Comparison of ENCODE assay signal across 41 mouse cellular contexts in the genomic region with DNA sequence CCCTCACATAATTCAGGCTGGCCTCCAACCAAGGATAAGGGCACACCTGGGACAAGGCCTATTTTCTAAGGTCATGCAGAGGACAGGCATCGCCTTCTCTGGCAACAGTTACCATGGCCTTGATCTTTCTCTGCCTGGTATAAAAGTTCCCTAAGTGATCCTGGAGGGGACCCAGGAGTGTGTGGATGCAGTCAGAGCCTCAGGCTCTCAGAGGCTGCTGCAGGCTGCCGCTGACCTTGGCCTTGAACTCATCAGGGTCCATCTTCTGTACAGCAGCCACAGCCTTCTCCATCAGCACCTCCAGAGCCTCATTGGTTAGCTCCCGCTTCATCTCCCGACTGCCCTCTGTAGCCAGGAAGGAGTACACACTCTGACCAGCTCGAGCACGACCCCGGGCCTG. TPM values are rescaled to one million over a fixed set of nuclear protein-coding genes. Genes with fewer than 3 reads are reported as not detected.
"Had no signal": no experiment of that assay in that cellular context is flagged by ENCODE, and none has a peak within 500 bp of the region (broad histone marks: within the 10 kb centered on the region; RNA-seq: fewer than 3 reads in every experiment).

No protein-coding gene starts in this region.

- H3K9me3 ChIP-seq: heart, embryonic 13.5 days; heart, embryonic 15.5 days; hindbrain, embryonic 12.5 days; hindbrain, embryonic 15.5 days; kidney, embryonic 15.5 days; limb, embryonic 12.5 days; limb, embryonic 15.5 days; liver, embryonic 12.5 days had no signal

- DNase-seq: gastrocnemius, postnatal 14 days; gastrocnemius, postnatal 36 days; heart, adult 18-20 months; heart, postnatal 14 days; heart, postnatal 36 days; kidney, adult 11 months; kidney, adult 2 months; kidney, adult 9 months; kidney, postnatal 14 days; kidney, postnatal 36 days; layer of hippocampus, adult 9-11 months; layer of hippocampus, postnatal 36 days; left cerebral cortex, postnatal 4 days; lung, adult 18-20 months had no signal

- H3K4me2 ChIP-seq: heart, embryonic 11.5 days; heart, embryonic 13.5 days; heart, embryonic 15.5 days; hindbrain, embryonic 12.5 days; hindbrain, embryonic 15.5 days; kidney, embryonic 15.5 days; limb, embryonic 12.5 days; limb, embryonic 15.5 days; liver, embryonic 12.5 days had no signal

- H3K4me3 ChIP-seq: heart, embryonic 13.5 days; heart, embryonic 15.5 days; hindbrain, embryonic 12.5 days; hindbrain, embryonic 15.5 days; kidney, embryonic 15.5 days; limb, embryonic 12.5 days; limb, embryonic 15.5 days; liver, embryonic 12.5 days had no signal

- H3K27ac ChIP-seq: heart, embryonic 13.5 days; heart, embryonic 15.5 days; hindbrain, embryonic 12.5 days; hindbrain, embryonic 15.5 days; hindbrain, postnatal 0 days; kidney, embryonic 15.5 days; kidney, postnatal 0 days; limb, embryonic 12.5 days; limb, embryonic 15.5 days; liver, embryonic 12.5 days; liver, embryonic 14.5 days had no signal

- H3K9ac ChIP-seq: heart, embryonic 13.5 days; heart, embryonic 15.5 days; hindbrain, embryonic 12.5 days; hindbrain, embryonic 15.5 days; kidney, embryonic 15.5 days; limb, embryonic 12.5 days; limb, embryonic 15.5 days; liver, embryonic 12.5 days; liver, embryonic 14.5 days had no signal

- H3K36me3 ChIP-seq: heart, embryonic 13.5 days; heart, embryonic 15.5 days; hindbrain, embryonic 12.5 days; hindbrain, embryonic 15.5 days; kidney, embryonic 15.5 days; limb, embryonic 12.5 days; limb, embryonic 15.5 days; liver, embryonic 12.5 days had no signal

- ATAC-seq: hindbrain, postnatal 0 days; intestine, embryonic 16.5 days; liver, embryonic 12.5 days had no signal

RNA-seq across cellular contexts. Expression of gene Zfp385c, which starts 5.7 kb away (rescaled TPM):
- total RNA-seq: liver, adult 2 months had no signal
- polyA plus RNA-seq: liver, adult 2 months; liver, embryonic 12.5 days; liver, embryonic 14.5 days; liver, embryonic 16.5 days had no signal

RNA-seq across cellular contexts. Expression of gene Hspb9, which starts 15.7 kb away (rescaled TPM):
- total RNA-seq: gastrocnemius, adult 18-20 months; gastrocnemius, adult 8-10 months; gastrocnemius, postnatal 14 days; gastrocnemius, postnatal 36 days; heart, adult 18-20 months; heart, postnatal 14 days; hematopoietic stem cell, adult 5-6 weeks; hindbrain, postnatal 0 days; layer of hippocampus, adult 18-20 months; layer of hippocampus, adult 8-10 months; layer of hippocampus, postnatal 14 days; layer of hippocampus, postnatal 36 days; left cerebral cortex, adult 18-20 months; left cerebral cortex, adult 8-10 months; left cerebral cortex, postnatal 10 days; left cerebral cortex, postnatal 25 days; left cerebral cortex, postnatal 4 days; liver, adult 2 months had no signal
- polyA plus RNA-seq: heart, embryonic 11.5 days; heart, embryonic 15.5 days; heart, postnatal 0 days; intestine, embryonic 16.5 days; kidney, embryonic 15.5 days; large intestine, adult 2 months; limb, embryonic 12.5 days; liver, adult 2 months had no signal
